15 mouse cellular contexts compared by ENCODE assay signal in the genomic region with DNA sequence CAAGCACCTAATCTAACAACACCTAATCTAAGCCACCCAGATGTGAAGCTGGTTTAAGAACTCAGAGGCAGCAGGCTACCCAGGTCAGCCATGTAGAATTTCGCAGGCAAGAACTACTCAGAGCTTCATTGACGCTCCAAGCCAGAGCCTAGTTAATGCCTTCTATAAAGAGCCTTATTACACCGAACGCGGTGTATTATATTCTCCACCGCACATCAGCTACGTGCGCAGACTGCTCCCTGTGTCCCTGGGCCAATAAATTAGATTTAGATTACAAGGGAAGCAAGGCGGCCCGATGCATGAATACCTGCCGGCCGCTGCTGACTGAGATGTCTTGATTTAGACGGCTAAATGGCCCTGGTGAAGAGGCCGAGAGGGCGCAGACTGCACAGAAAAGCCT.
DNase-seq lines count a peak whose midpoint lies in the region; ATAC-seq and TF ChIP-seq lines count a peak whose summit lies in the region.
"Had no signal": no experiment of that assay in that cellular context is flagged by ENCODE, and none has a peak within 500 bp of the region (broad histone marks: within the 10 kb centered on the region; RNA-seq: fewer than 3 reads in every experiment).

No protein-coding gene starts in this region.

- no peak for TF ChIP-seq CTCF in midbrain, postnatal 0 days (IDR thresholded peaks at IDR 0.05)

- 0 out of 2 replicates have a peak, but pooled peaks have one; percentile 2 for ATAC-seq in kidney, embryonic 16.5 days (ENCODE audit: low FRiP score, low TSS enrichment)
- 0 out of 2 replicates have a peak, but pooled peaks have one; percentile 21 for ATAC-seq in hindbrain, embryonic 13.5 days (ENCODE audit: low FRiP score)
- ATAC-seq in midbrain, postnatal 0 days (ENCODE audit: low FRiP score), result no peak
- no peak for ATAC-seq in inflammation-experienced regulatory T-cells, adult 6 months

- H3K4me3 ChIP-seq in kidney, embryonic 16.5 days (ENCODE audit: low read length), result no peak overlapping the region
- no peak overlapping the region for H3K4me3 ChIP-seq in hindbrain, embryonic 10.5 days
- no peak overlapping the region for H3K4me3 ChIP-seq in hindbrain, embryonic 13.5 days
- no peak overlapping the region for H3K4me3 ChIP-seq in midbrain, postnatal 0 days (ENCODE audit: low read depth, low read length)
- H3K4me3 ChIP-seq: embryonic facial prominence, embryonic 15.5 days; lung, embryonic 15.5 days had no signal

- H3K9me3 ChIP-seq in kidney, embryonic 16.5 days (ENCODE audit: low read length), result no peaks in the 10 kb centered on the region
- no peaks in the 10 kb centered on the region for H3K9me3 ChIP-seq in hindbrain, embryonic 10.5 days
- H3K9me3 ChIP-seq in hindbrain, embryonic 13.5 days, result no peaks in the 10 kb centered on the region
- H3K9me3 ChIP-seq in midbrain, postnatal 0 days (ENCODE audit: low read length), result no peaks in the 10 kb centered on the region
- H3K9me3 ChIP-seq: embryonic facial prominence, embryonic 15.5 days; lung, embryonic 15.5 days had no signal

- no peaks in the 10 kb centered on the region for H3K36me3 ChIP-seq in kidney, embryonic 16.5 days (ENCODE audit: insufficient read depth, low read length)
- no peaks in the 10 kb centered on the region for H3K36me3 ChIP-seq in hindbrain, embryonic 10.5 days
- no peaks in the 10 kb centered on the region for H3K36me3 ChIP-seq in hindbrain, embryonic 13.5 days
- H3K36me3 ChIP-seq in midbrain, postnatal 0 days (ENCODE audit: insufficient read depth, low read length), result no peaks in the 10 kb centered on the region
- H3K36me3 ChIP-seq: embryonic facial prominence, embryonic 15.5 days; G1E; lung, embryonic 15.5 days had no signal

- WGBS in kidney, embryonic 16.5 days, result 54% methylated on average over 15 of the region's 15 CpGs
- WGBS in hindbrain, embryonic 10.5 days, result 86% methylated on average over 15 of the region's 15 CpGs
- WGBS in hindbrain, embryonic 13.5 days, result 59% methylated on average over 15 of the region's 15 CpGs
- whole genome bisulfite sequencing in midbrain, postnatal 0 days, result 73% methylated on average over 15 of the region's 15 CpGs

- H3K4me2 ChIP-seq in kidney, embryonic 16.5 days (replicated peaks; ENCODE audit: low read depth, low read length), result no peak overlapping the region
- H3K4me2 ChIP-seq in hindbrain, embryonic 13.5 days, result no peak overlapping the region
- H3K4me2 ChIP-seq in midbrain, postnatal 0 days (ENCODE audit: low read depth, low read length, poor library complexity, severe bottlenecking), result no peak overlapping the region
- H3K4me2 ChIP-seq: embryonic facial prominence, embryonic 15.5 days; liver, embryonic 11.5 days; lung, embryonic 15.5 days had no signal

- peak overlapping the region; percentile 75 for H3K27ac ChIP-seq in kidney, embryonic 16.5 days (ENCODE audit: low read length)
- peak overlapping the region; percentile 70 for H3K27ac ChIP-seq in hindbrain, embryonic 10.5 days
- peak overlapping the region; percentile 55 for H3K27ac ChIP-seq in hindbrain, embryonic 13.5 days
- no peak overlapping the region for H3K27ac ChIP-seq in midbrain, postnatal 0 days (ENCODE audit: low read depth, low read length)
- H3K27ac ChIP-seq: embryonic facial prominence, embryonic 15.5 days; lung, embryonic 15.5 days had no signal

- no peak overlapping the region for H3K9ac ChIP-seq in kidney, embryonic 16.5 days (replicated peaks; ENCODE audit: low read length)
- no peak overlapping the region for H3K9ac ChIP-seq in hindbrain, embryonic 13.5 days
- no peak overlapping the region for H3K9ac ChIP-seq in midbrain, postnatal 0 days (replicated peaks; ENCODE audit: low read length, poor library complexity, severe bottlenecking)
- H3K9ac ChIP-seq: embryonic facial prominence, embryonic 15.5 days; lung, embryonic 15.5 days had no signal

- H3K27me3 ChIP-seq in kidney, embryonic 16.5 days (ENCODE audit: insufficient read depth, low read length), result no peaks in the 10 kb centered on the region
- H3K27me3 ChIP-seq in hindbrain, embryonic 10.5 days (ENCODE audit: insufficient read depth, poor library complexity, severe bottlenecking), result no peaks in the 10 kb centered on the region
- H3K27me3 ChIP-seq in hindbrain, embryonic 13.5 days, result no peaks in the 10 kb centered on the region
- no peaks in the 10 kb centered on the region for H3K27me3 ChIP-seq in midbrain, postnatal 0 days (ENCODE audit: insufficient read depth, low read length)
- H3K27me3 ChIP-seq: embryonic facial prominence, embryonic 15.5 days; lung, embryonic 15.5 days had no signal

- no peak for DNase-seq in kidney, adult 8-10 months
- DNase-seq in hindbrain, embryonic 10.5 days (ENCODE audit: low spot score), result no peak
- DNase-seq in midbrain, postnatal 0 days (ENCODE audit: low spot score), result peak; percentile 24
- no peak for DNase-seq in adrenal gland, postnatal 14 days
- DNase-seq: cerebellum, postnatal 10 days; gastrocnemius, postnatal 25 days; heart, postnatal 14 days; layer of hippocampus, postnatal 36 days had no signal

- peaks cover 30% of the 10 kb centered on the region for H3K4me1 ChIP-seq in kidney, embryonic 16.5 days (ENCODE audit: insufficient read depth, low read length)
- peaks cover 50% of the 10 kb centered on the region for H3K4me1 ChIP-seq in hindbrain, embryonic 10.5 days (replicated peaks)
- H3K4me1 ChIP-seq in hindbrain, embryonic 13.5 days (replicated peaks), result peaks cover 42% of the 10 kb centered on the region
- H3K4me1 ChIP-seq in midbrain, postnatal 0 days (ENCODE audit: insufficient read depth, low read length), result peaks cover 7% of the 10 kb centered on the region; the same call in 1 of the 2 replicates

Comparison
In these comparisons a context has a peak if more than half of its experiments do, and no peak if none do; other contexts are left out.
1. ATAC-seq: peak in kidney, embryonic 16.5 days (single experiment) and hindbrain, embryonic 13.5 days (single experiment); none in midbrain, postnatal 0 days (single experiment) and inflammation-experienced regulatory T-cells, adult 6 months (single experiment).